Mouse (Mus musculus) midbrain, embryonic 12.5 days (tissue): ENCODE results near the gene Arg2. TPM values are rescaled to one million over a fixed set of nuclear protein-coding genes. Genes with fewer than 3 reads are reported as not detected.

Experiments used
- ATAC-seq: fragments of 200-750 bp; cut with Nextera tagmentation; 2 replicates; pipeline ENCODE4 v1.8.0; 2017; ENCODE audit warnings: low read depth, moderate TSS enrichment, moderate library complexity; ENCODE audit not compliant: low FRiP score
- H3K27ac ChIP-seq: fragments of 300-500 bp; sonication (generic); replicated peaks from 2 replicates; pipeline ENCODE4 v1.5.1; 2016; ENCODE audit warnings: mild to moderate bottlenecking
- H3K27me3 ChIP-seq: fragments of 300-500 bp; sonication (generic); 2 replicates; pipeline ENCODE4 v1.6.1; 2016; ENCODE audit warnings: mild to moderate bottlenecking
- H3K36me3 ChIP-seq: fragments of 300-500 bp; sonication (generic); 2 replicates; pipeline ENCODE4 v1.6.1; 2016
- H3K4me1 ChIP-seq: fragments of 300-500 bp; sonication (generic); 2 replicates; pipeline ENCODE4 v1.6.1; 2016
- H3K4me2 ChIP-seq: fragments of 300-500 bp; sonication (generic); replicated peaks from 2 replicates; pipeline ENCODE4 v1.6.1; 2016; ENCODE audit warnings: mild to moderate bottlenecking, moderate library complexity
- H3K4me3 ChIP-seq: fragments of 300-500 bp; sonication (generic); 2 replicates; pipeline ENCODE4 v1.5.1; 2016; ENCODE audit warnings: mild to moderate bottlenecking
- H3K9ac ChIP-seq: fragments of 300-500 bp; sonication (generic); replicated peaks from 2 replicates; pipeline ENCODE4 v1.6.1; 2016; ENCODE audit warnings: mild to moderate bottlenecking, moderate library complexity
- H3K9me3 ChIP-seq: fragments of 300-500 bp; sonication (generic); 2 replicates; pipeline ENCODE4 v1.6.1; 2016; ENCODE audit warnings: mild to moderate bottlenecking
- WGBS: fragments of 180-500 bp; shearing (Covaris S2); methylation state at CpG from one replicate; pipeline ENCODE4 v1.1.7; 2016; 5-methylcytosine and 5-hydroxymethylcytosine counted together
- polyA plus RNA-seq: library from polyadenylated mRNA; unstranded; fragments of >200 nt; fragmentation: Nextera tagmentation; extraction: Ambion mirVana; gene quantifications from 2 replicates; pipeline ENCODE4 v1.2.1, GENCODE M21; 2016

The Arg2 gene
- polyA plus RNA-seq, 1 experiment from 2014 or later = 9.7 TPM

- WGBS = 37% methylated on average over 8 of the region's 8 CpGs
- no peaks in the 10 kb centered on the region for H3K36me3 ChIP-seq
Observed at GRCm38 (mm10) chr12:79134676-79135075, 4.1 kb downstream of the Arg2 start.

GRCm38 (mm10) chr12:79135105-79135504, 4.5 kb downstream of the Arg2 start:
- no peak for ATAC-seq
- no peak overlapping the region for H3K27ac ChIP-seq
- H3K4me1 ChIP-seq = peaks cover 11% of the 10 kb centered on the region
- no peak overlapping the region for H3K9ac ChIP-seq
- H3K4me2 ChIP-seq = no peak overlapping the region
- WGBS = 41% methylated on average over 4 of the region's 4 CpGs
- H3K9me3 ChIP-seq = no peaks in the 10 kb centered on the region
- no peak overlapping the region for H3K4me3 ChIP-seq
- no peaks in the 10 kb centered on the region for H3K36me3 ChIP-seq
- peaks cover 38% of the 10 kb centered on the region for H3K27me3 ChIP-seq

More at GRCm38 (mm10) chr12:79134676-79135075, 4.1 kb downstream of the Arg2 start:
- H3K4me1 ChIP-seq = peaks cover 11% of the 10 kb centered on the region
- H3K27ac ChIP-seq = no peak overlapping the region
- no peak for ATAC-seq
- H3K4me2 ChIP-seq = no peak overlapping the region
- peaks cover 42% of the 10 kb centered on the region for H3K27me3 ChIP-seq
- no peak overlapping the region for H3K4me3 ChIP-seq
- no peak overlapping the region for H3K9ac ChIP-seq
- H3K9me3 ChIP-seq = no peaks in the 10 kb centered on the region

GRCm38 (mm10) chr12:79136949-79137348, 6.4 kb downstream of the Arg2 start:
- Histone ChIP-seq H3K9ac (no peak overlapping the region), H3K4me3 (no peak overlapping the region), H3K4me1 (no peaks in the 10 kb centered on the region), H3K36me3 (no peaks in the 10 kb centered on the region), H3K27me3 (peaks cover 20% of the 10 kb centered on the region), H3K9me3 (no peaks in the 10 kb centered on the region), H3K4me2 (no peak overlapping the region), H3K27ac (no peak overlapping the region)
- ATAC-seq = no peak
- 75% methylated on average over 7 of the region's 7 CpGs for WGBS

- no peak for ATAC-seq
- Histone ChIP-seq H3K36me3 (no peaks in the 10 kb centered on the region), H3K27ac (no peak overlapping the region), H3K9ac (no peak overlapping the region), H3K4me2 (no peak overlapping the region), H3K9me3 (no peaks in the 10 kb centered on the region), H3K27me3 (no peaks in the 10 kb centered on the region), H3K4me1 (no peaks in the 10 kb centered on the region), H3K4me3 (no peak overlapping the region)
Observed at GRCm38 (mm10) chr12:79138999-79139398, 8.4 kb downstream of the Arg2 start.

- Histone ChIP-seq H3K27ac (no peak overlapping the region), H3K9ac (no peak overlapping the region), H3K9me3 (no peaks in the 10 kb centered on the region), H3K4me2 (no peak overlapping the region), H3K27me3 (no peaks in the 10 kb centered on the region), H3K4me1 (no peaks in the 10 kb centered on the region), H3K36me3 (no peaks in the 10 kb centered on the region), H3K4me3 (no peak overlapping the region)
- 62% methylated on average over 1 of the region's 1 CpGs for WGBS
- no peak for ATAC-seq
Observed at GRCm38 (mm10) chr12:79139417-79139816, 8.8 kb downstream of the Arg2 start.

- no peak overlapping the region for H3K4me2 ChIP-seq
- H3K27me3 ChIP-seq = no peaks in the 10 kb centered on the region
- no peak for ATAC-seq
- H3K36me3 ChIP-seq = no peaks in the 10 kb centered on the region
- no peak overlapping the region for H3K9ac ChIP-seq
- no peaks in the 10 kb centered on the region for H3K4me1 ChIP-seq
- H3K27ac ChIP-seq = no peak overlapping the region
- no peak overlapping the region for H3K4me3 ChIP-seq
- 90% methylated on average over 2 of the region's 2 CpGs for WGBS
- no peaks in the 10 kb centered on the region for H3K9me3 ChIP-seq
Observed at GRCm38 (mm10) chr12:79140811-79141210, 10.2 kb downstream of the Arg2 start.

GRCm38 (mm10) chr12:79141384-79141783, 10.8 kb downstream of the Arg2 start:
- no peak overlapping the region for H3K27ac ChIP-seq
- no peak for ATAC-seq

GRCm38 (mm10) chr12:79149653-79150052, 19.1 kb downstream of the Arg2 start:
- Histone ChIP-seq H3K9me3 (no peaks in the 10 kb centered on the region), H3K27me3 (no peaks in the 10 kb centered on the region), H3K4me2 (no peak overlapping the region), H3K4me1 (no peaks in the 10 kb centered on the region), H3K27ac (no peak overlapping the region), H3K36me3 (peaks cover 13% of the 10 kb centered on the region), H3K4me3 (no peak overlapping the region), H3K9ac (no peak overlapping the region)
- no peak for ATAC-seq
- 93% methylated on average over 6 of the region's 6 CpGs for WGBS

More at GRCm38 (mm10) chr12:79141384-79141783, 10.8 kb downstream of the Arg2 start:
- no peaks in the 10 kb centered on the region for H3K27me3 ChIP-seq
- no peaks in the 10 kb centered on the region for H3K36me3 ChIP-seq
- H3K9me3 ChIP-seq = no peaks in the 10 kb centered on the region
- H3K9ac ChIP-seq = no peak overlapping the region
- no peak overlapping the region for H3K4me2 ChIP-seq
- no peaks in the 10 kb centered on the region for H3K4me1 ChIP-seq
- no peak overlapping the region for H3K4me3 ChIP-seq

GRCm38 (mm10) chr12:79162876-79163275, 32.3 kb downstream of the Arg2 start:
- Histone ChIP-seq H3K4me3 (no peak overlapping the region), H3K9me3 (no peaks in the 10 kb centered on the region), H3K36me3 (peaks cover 73% of the 10 kb centered on the region), H3K4me1 (no peaks in the 10 kb centered on the region), H3K27me3 (no peaks in the 10 kb centered on the region), H3K9ac (no peak overlapping the region), H3K27ac (no peak overlapping the region), H3K4me2 (no peak overlapping the region)
- 93% methylated on average over 3 of the region's 3 CpGs for WGBS
- ATAC-seq = no peak

- Histone ChIP-seq H3K36me3 (peaks cover 19% of the 10 kb centered on the region), H3K27me3 (no peaks in the 10 kb centered on the region), H3K27ac (no peak overlapping the region), H3K4me2 (no peak overlapping the region), H3K9me3 (no peaks in the 10 kb centered on the region), H3K9ac (no peak overlapping the region), H3K4me1 (peaks cover 10% of the 10 kb centered on the region), H3K4me3 (no peak overlapping the region)
- ATAC-seq = no peak
Observed at GRCm38 (mm10) chr12:79169173-79169572, 38.6 kb downstream of the Arg2 start.

- no peak for ATAC-seq
- Histone ChIP-seq H3K4me3 (no peak overlapping the region), H3K27me3 (no peaks in the 10 kb centered on the region), H3K4me2 (no peak overlapping the region), H3K4me1 (peaks cover 10% of the 10 kb centered on the region), H3K9me3 (no peaks in the 10 kb centered on the region), H3K27ac (no peak overlapping the region), H3K9ac (no peak overlapping the region), H3K36me3 (peaks cover 13% of the 10 kb centered on the region)
- WGBS = 85% methylated on average over 3 of the region's 3 CpGs
Observed at GRCm38 (mm10) chr12:79170421-79170820, 39.8 kb downstream of the Arg2 start.

GRCm38 (mm10) chr12:79171269-79171995, 40.9 kb downstream of the Arg2 start:
- Histone ChIP-seq H3K27me3 (no peaks in the 10 kb centered on the region), H3K9ac (peak overlapping the region; percentile 83), H3K9me3 (no peaks in the 10 kb centered on the region), H3K27ac (peak overlapping the region; percentile 94; the same call in 1 of the 2 replicates), H3K4me2 (peak overlapping the region; percentile 67), H3K4me1 (peaks cover 10% of the 10 kb centered on the region), H3K4me3 (peak overlapping the region; percentile 96), H3K36me3 (peaks cover 16% of the 10 kb centered on the region)
- WGBS = 40% methylated on average over 12 of the region's 12 CpGs
- no peak for ATAC-seq
